Mouse (Mus musculus) brain, embryonic 14.5 days (tissue): ENCODE results near the gene Mphosph9.

Experiments
- CTCF ChIP-seq: fragments of 200-500 bp; IDR thresholded peaks from 2 replicates; pipeline ENCODE4 v1.5.1; 2012; ENCODE audit warnings: inconsistent platforms, mild to moderate bottlenecking, moderate library complexity, borderline replicate concordance; ENCODE audit not compliant: insufficient read depth, insufficient read length; ENCODE audit errors: extremely low read depth
- POLR2A ChIP-seq: fragments of 200-500 bp; IDR thresholded peaks from 2 replicates; pipeline ENCODE4 v1.6.1; 2012; ENCODE audit warnings: mild to moderate bottlenecking, inconsistent platforms, borderline replicate concordance; ENCODE audit not compliant: poor library complexity, insufficient read depth, insufficient read length, severe bottlenecking; ENCODE audit errors: extremely low read depth

DNA sequence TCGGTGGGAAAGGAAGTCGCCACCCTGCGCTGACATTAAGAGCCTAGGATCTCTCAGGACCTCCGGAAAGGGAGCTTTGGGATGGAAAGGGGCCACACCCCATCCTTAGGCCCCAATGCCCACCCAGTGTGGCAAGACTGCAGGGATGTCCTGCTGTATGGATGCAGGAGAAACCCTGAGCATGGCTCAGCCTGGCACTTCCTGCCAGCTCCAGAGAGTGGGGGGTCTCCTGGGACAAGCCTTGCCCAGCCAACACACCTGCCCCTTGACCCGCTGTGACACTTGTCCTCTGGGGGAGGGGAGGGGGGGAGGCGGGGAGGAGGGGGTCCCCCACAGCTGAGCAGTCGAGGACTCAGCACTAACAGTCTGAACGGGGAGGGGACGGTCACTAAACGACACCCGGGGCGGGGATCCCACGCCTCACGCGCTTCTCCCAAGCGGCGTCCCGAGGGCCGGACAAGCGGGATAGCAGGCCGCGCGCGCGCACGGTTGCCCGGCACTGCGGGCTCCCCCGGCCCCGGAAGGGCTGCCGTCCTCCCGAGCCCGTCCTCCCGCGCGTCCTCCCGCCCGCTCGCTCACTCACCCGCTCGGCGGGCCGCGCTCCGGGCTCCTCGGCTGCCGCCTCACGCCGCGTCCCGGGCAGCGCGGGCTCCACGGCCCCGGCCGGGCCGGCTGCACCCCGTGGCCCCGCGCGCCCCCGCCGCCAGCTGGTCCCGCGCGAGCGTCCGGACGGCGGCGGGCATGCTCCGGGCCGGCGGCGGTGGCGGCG is 78.7 kb downstream of the Mphosph9 start:
- TF ChIP-seq CTCF: no peak
- peak; percentile 12; the same call in 1 of the 2 replicates for TF ChIP-seq POLR2A
